In the genomic region with DNA sequence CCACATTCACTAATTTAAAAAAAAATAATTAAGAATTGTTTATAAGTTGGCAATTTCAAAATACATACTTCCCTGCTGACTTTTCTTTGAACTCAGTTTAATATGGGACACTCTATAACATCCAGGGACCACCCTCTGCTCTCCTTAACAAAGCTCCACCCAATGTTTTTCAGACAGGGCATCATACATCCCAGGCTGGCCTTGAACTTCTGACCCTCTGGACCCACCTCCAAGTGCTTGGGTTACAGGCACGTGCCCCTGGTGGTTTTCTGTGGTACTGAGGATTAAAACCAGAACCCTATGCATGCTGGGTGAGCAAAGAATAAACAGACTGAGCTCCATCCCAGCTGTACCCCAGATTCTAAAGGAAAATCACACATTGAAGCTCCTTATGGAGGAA, we compare ENCODE assay signal across 25 mouse cellular contexts.
DNase-seq lines count a peak whose midpoint lies in the region; ATAC-seq and TF ChIP-seq lines count a peak whose summit lies in the region.
"Had no signal": no experiment of that assay in that cellular context is flagged by ENCODE, and none has a peak within 500 bp of the region (broad histone marks: within the 10 kb centered on the region; RNA-seq: fewer than 3 reads in every experiment).

No protein-coding gene starts in this region.

- H3K9ac ChIP-seq in heart, embryonic 11.5 days (ENCODE audit: low read depth, low read length), result no peak overlapping the region
- H3K9ac ChIP-seq: forebrain, embryonic 13.5 days; heart, embryonic 12.5 days; hindbrain, embryonic 14.5 days; liver, embryonic 14.5 days; lung, embryonic 14.5 days; midbrain, embryonic 13.5 days; neural tube, embryonic 13.5 days had no signal

- H3K27me3 ChIP-seq in heart, embryonic 11.5 days (ENCODE audit: control insufficient read depth, insufficient read depth, low read length), result no peaks in the 10 kb centered on the region
- no peaks in the 10 kb centered on the region for H3K27me3 ChIP-seq in testis, adult 2 months (ENCODE audit: control insufficient read depth, insufficient read depth, low read length)
- H3K27me3 ChIP-seq: forebrain, embryonic 13.5 days; heart, embryonic 12.5 days; midbrain, embryonic 13.5 days; neural tube, embryonic 13.5 days had no signal

- H3K4me1 ChIP-seq in heart, embryonic 11.5 days (ENCODE audit: control insufficient read depth, insufficient read depth, low read length), result no peaks in the 10 kb centered on the region; the same call in 1 of the 2 replicates
- H3K4me1 ChIP-seq in testis, adult 2 months (ENCODE audit: control insufficient read depth, insufficient read depth, low read length), result peaks cover 3% of the 10 kb centered on the region
- H3K4me1 ChIP-seq: forebrain, embryonic 13.5 days; midbrain, embryonic 13.5 days; neural tube, embryonic 13.5 days had no signal

- peak; percentile 41 for DNase-seq in heart, adult 11 months
- no peak for DNase-seq in testis, postnatal 14 days (ENCODE audit: low spot score)
- DNase-seq in gastrocnemius, adult 2 months, result no peak
- no peak for DNase-seq in kidney, adult 18-20 months
- DNase-seq: cerebellum, adult 2 months; cerebellum, postnatal 14 days; gastrocnemius, postnatal 14 days; heart, adult 18-20 months; heart, postnatal 4 days; kidney, adult 9 months; kidney, postnatal 10 days; liver; lung, embryonic 14.5 days; thymus, adult 18-20 months; thymus, postnatal 25 days had no signal

- H3K27ac ChIP-seq in heart, embryonic 11.5 days (ENCODE audit: low read depth, low read length), result no peak overlapping the region
- H3K27ac ChIP-seq in testis, adult 2 months (ENCODE audit: control insufficient read depth, insufficient read depth, low read depth, low read length), result 0 out of 2 replicates have a peak overlapping the region, but pooled peaks have one; percentile 19
- H3K27ac ChIP-seq in gastrocnemius, adult 2 months, result no peak overlapping the region
- H3K27ac ChIP-seq: forebrain, embryonic 13.5 days; hindbrain, embryonic 14.5 days; liver, embryonic 14.5 days; midbrain, embryonic 13.5 days; neural tube, embryonic 13.5 days had no signal

- H3K4me2 ChIP-seq in heart, embryonic 11.5 days, result no peak overlapping the region
- H3K4me2 ChIP-seq: forebrain, embryonic 13.5 days; heart, embryonic 12.5 days; hindbrain, embryonic 14.5 days; lung, embryonic 14.5 days; midbrain, embryonic 13.5 days; neural tube, embryonic 13.5 days had no signal

- intact Hi-C loops in gastrocnemius, adult 2 months (cut with DNase I), result no loop called here

- TF ChIP-seq POLR2A in testis, adult 2 months (IDR thresholded peaks at IDR 0.05; ENCODE audit: control insufficient read depth, low read depth, low read length), result no peak

- no peak for TF ChIP-seq CTCF in testis, adult 2 months (IDR thresholded peaks at IDR 0.05; ENCODE audit: control insufficient read depth, insufficient read depth, insufficient replicate concordance, low read depth, low read length)
- TF ChIP-seq CTCF in gastrocnemius, adult 2 months (IDR thresholded peaks at IDR 0.05), result no peak

- H3K36me3 ChIP-seq in heart, embryonic 11.5 days (ENCODE audit: control insufficient read depth, insufficient read depth, low read length), result no peaks in the 10 kb centered on the region
- no peaks in the 10 kb centered on the region for H3K36me3 ChIP-seq in testis, adult 2 months (ENCODE audit: control insufficient read depth, insufficient read depth, low read length)
- H3K36me3 ChIP-seq: midbrain, embryonic 13.5 days had no signal

- no peak for ATAC-seq in heart, embryonic 11.5 days (replicated peaks; ENCODE audit: insufficient number of reproducible peaks, low FRiP score, low TSS enrichment)
- ATAC-seq in megakaryocyte progenitor cell, adult 5-6 weeks (replicated peaks; ENCODE audit: poor library complexity), result 0 out of 2 replicates have a peak, but pooled peaks have one; percentile 37
- ATAC-seq: forebrain, embryonic 13.5 days; inflammation-experienced regulatory T-cells, adult 6 months; midbrain, embryonic 13.5 days had no signal

- 58% methylated on average over 1 of the region's 1 CpGs for WGBS in heart, embryonic 11.5 days (ENCODE audit: insufficient replicate concordance)

- no peaks in the 10 kb centered on the region for H3K9me3 ChIP-seq in heart, embryonic 11.5 days (replicated peaks; ENCODE audit: control insufficient read depth, low read length)
- H3K9me3 ChIP-seq: forebrain, embryonic 13.5 days; heart, embryonic 12.5 days; midbrain, embryonic 13.5 days; neural tube, embryonic 13.5 days had no signal

- H3K4me3 ChIP-seq in heart, embryonic 11.5 days (ENCODE audit: low read depth, low read length), result no peak overlapping the region
- no peak overlapping the region for H3K4me3 ChIP-seq in testis, adult 2 months (ENCODE audit: control insufficient read depth, low read depth, low read length)
- no peak overlapping the region for H3K4me3 ChIP-seq in gastrocnemius, adult 2 months
- H3K4me3 ChIP-seq: forebrain, embryonic 13.5 days; heart, embryonic 12.5 days; midbrain, embryonic 13.5 days; neural tube, embryonic 13.5 days had no signal
